22 mouse cellular contexts compared by ENCODE assay signal in the genomic region with DNA sequence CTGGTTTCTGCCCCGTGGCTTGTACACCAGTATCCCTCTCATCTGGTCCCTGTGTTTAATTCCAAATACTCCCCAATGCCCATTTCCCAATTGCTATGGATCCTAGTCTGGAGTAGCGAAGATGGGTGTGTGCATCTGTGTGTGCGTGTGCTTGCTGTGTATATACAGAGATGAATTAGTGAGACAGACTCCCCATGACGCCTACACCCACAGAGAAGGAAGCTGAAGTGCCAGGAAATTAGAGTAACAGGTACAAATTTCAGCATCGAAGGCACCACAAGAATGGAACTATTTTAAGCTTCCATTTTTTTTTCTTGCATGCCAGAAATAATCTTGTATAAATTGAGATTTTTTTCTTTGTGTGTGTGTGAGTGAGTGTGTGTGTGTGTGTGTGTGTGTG. TPM values are rescaled to one million over a fixed set of nuclear protein-coding genes. Genes with fewer than 3 reads are reported as not detected.
A peak's percentile ranks its signal among the peaks of the same experiment; 100 is the strongest.
DNase-seq lines count a peak whose midpoint lies in the region; ATAC-seq lines count a peak whose summit lies in the region.
"Had no signal": no experiment of that assay in that cellular context is flagged by ENCODE, and none has a peak within 500 bp of the region (broad histone marks: within the 10 kb centered on the region; RNA-seq: fewer than 3 reads in every experiment).

No protein-coding gene starts in this region.

- no peak for DNase-seq in frontal cortex, postnatal 25 days (ENCODE audit: low spot score in 2 of 2)
- peak; percentile 12 for DNase-seq in midbrain, embryonic 11.5 days (ENCODE audit: low spot score, missing footprints)
- peak; percentile 59 for DNase-seq in brain, adult 2 months (ENCODE audit: low read depth, low spot score)
- DNase-seq: adrenal gland, adult 2 months; adrenal gland, postnatal 10 days; adrenal gland, postnatal 25 days; cerebellum, adult 11-12 months; cerebellum, adult 2 months; cerebellum, adult 9-10 months; cerebellum, postnatal 10 days; cerebellum, postnatal 25 days had no signal

- peak; percentile 66; the same call in 1 of the 2 replicates for ATAC-seq in frontal cortex, adult (ENCODE audit: low TSS enrichment)
- ATAC-seq in midbrain, embryonic 11.5 days (ENCODE audit: low FRiP score) = no peak
- no peak for ATAC-seq in midbrain, embryonic 13.5 days
- no peak for ATAC-seq in hindbrain, embryonic 12.5 days (ENCODE audit: low FRiP score)
- ATAC-seq: forebrain, embryonic 14.5 days; forebrain, embryonic 16.5 days had no signal

- WGBS in midbrain, embryonic 11.5 days = 83% methylated on average over 5 of the region's 5 CpGs
- WGBS in midbrain, embryonic 13.5 days = 87% methylated on average over 5 of the region's 5 CpGs
- 84% methylated on average over 5 of the region's 5 CpGs for WGBS in hindbrain, embryonic 12.5 days

- no peaks in the 10 kb centered on the region for H3K27me3 ChIP-seq in midbrain, embryonic 11.5 days (ENCODE audit: control insufficient read depth, insufficient read depth, low read length)
- no peaks in the 10 kb centered on the region for H3K27me3 ChIP-seq in midbrain, embryonic 13.5 days
- H3K27me3 ChIP-seq in hindbrain, embryonic 12.5 days = no peaks in the 10 kb centered on the region
- H3K27me3 ChIP-seq: embryonic facial prominence, embryonic 12.5 days had no signal

- peaks cover 2% of the 10 kb centered on the region; the same call in 1 of the 2 replicates for H3K36me3 ChIP-seq in midbrain, embryonic 11.5 days (ENCODE audit: control insufficient read depth, insufficient read depth, low read length)
- H3K36me3 ChIP-seq in midbrain, embryonic 13.5 days = peaks cover 57% of the 10 kb centered on the region
- H3K36me3 ChIP-seq in hindbrain, embryonic 12.5 days = peaks cover 38% of the 10 kb centered on the region

- H3K4me1 ChIP-seq in midbrain, embryonic 11.5 days (ENCODE audit: control insufficient read depth, insufficient read depth, low read length) = no peaks in the 10 kb centered on the region
- H3K4me1 ChIP-seq in midbrain, embryonic 13.5 days (replicated peaks) = no peaks in the 10 kb centered on the region
- H3K4me1 ChIP-seq in hindbrain, embryonic 12.5 days = no peaks in the 10 kb centered on the region
- H3K4me1 ChIP-seq: embryonic facial prominence, embryonic 12.5 days had no signal

- H3K9ac ChIP-seq in midbrain, embryonic 11.5 days (ENCODE audit: low read length) = no peak overlapping the region
- H3K9ac ChIP-seq in midbrain, embryonic 13.5 days (replicated peaks) = no peak overlapping the region
- H3K9ac ChIP-seq in hindbrain, embryonic 12.5 days = no peak overlapping the region
- H3K9ac ChIP-seq: embryonic facial prominence, embryonic 12.5 days had no signal

- no peaks in the 10 kb centered on the region for H3K9me3 ChIP-seq in midbrain, embryonic 11.5 days (ENCODE audit: control insufficient read depth, low read length)
- H3K9me3 ChIP-seq in midbrain, embryonic 13.5 days = no peaks in the 10 kb centered on the region
- H3K9me3 ChIP-seq in hindbrain, embryonic 12.5 days (replicated peaks) = no peaks in the 10 kb centered on the region
- H3K9me3 ChIP-seq: embryonic facial prominence, embryonic 10.5 days; embryonic facial prominence, embryonic 12.5 days had no signal

- no peak overlapping the region for H3K4me2 ChIP-seq in midbrain, embryonic 11.5 days
- no peak overlapping the region for H3K4me2 ChIP-seq in midbrain, embryonic 13.5 days (replicated peaks)
- H3K4me2 ChIP-seq in hindbrain, embryonic 12.5 days (replicated peaks) = no peak overlapping the region
- H3K4me2 ChIP-seq: embryonic facial prominence, embryonic 12.5 days had no signal

- no peak overlapping the region for H3K27ac ChIP-seq in midbrain, embryonic 11.5 days (ENCODE audit: low read depth, low read length)
- H3K27ac ChIP-seq in midbrain, embryonic 13.5 days = no peak overlapping the region
- no peak overlapping the region for H3K27ac ChIP-seq in hindbrain, embryonic 12.5 days
- H3K27ac ChIP-seq: embryonic facial prominence, embryonic 10.5 days; embryonic facial prominence, embryonic 12.5 days had no signal

- H3K4me3 ChIP-seq in midbrain, embryonic 11.5 days (ENCODE audit: low read depth, low read length) = no peak overlapping the region
- no peak overlapping the region for H3K4me3 ChIP-seq in midbrain, embryonic 13.5 days (replicated peaks)
- no peak overlapping the region for H3K4me3 ChIP-seq in hindbrain, embryonic 12.5 days
- H3K4me3 ChIP-seq: embryonic facial prominence, embryonic 10.5 days; embryonic facial prominence, embryonic 12.5 days had no signal

RNA-seq across cellular contexts. Expression of a gene that starts 9.6 kb away (rescaled TPM):
- polyA plus RNA-seq in midbrain, embryonic 11.5 days (2014; fragmentation: Nextera tagmentation; extraction: Ambion mirVana) = not detected in 2 replicates
- 0.08 TPM in 1 of 2 replicates, not detected in the other for polyA plus RNA-seq in midbrain, embryonic 13.5 days (2015; fragmentation: Nextera tagmentation; extraction: Ambion mirVana)
- polyA plus RNA-seq in hindbrain, embryonic 12.5 days (2016; fragmentation: Nextera tagmentation; extraction: Ambion mirVana) = not detected in 2 replicates
- polyA plus RNA-seq: adrenal gland, adult 2 months; C2C12; cerebellum, adult 2 months; cortical plate, adult 2 months; embryonic facial prominence, embryonic 12.5 days; embryonic facial prominence, embryonic 14.5 days; forebrain, embryonic 11.5 days; forebrain, embryonic 14.5 days; forebrain, embryonic 16.5 days had no signal

RNA-seq across cellular contexts. Expression of a gene that starts 19.0 kb away (rescaled TPM):
- not detected in 2 replicates for polyA plus RNA-seq in midbrain, embryonic 11.5 days (2014; fragmentation: Nextera tagmentation; extraction: Ambion mirVana)
- 0.08 and 0.10 TPM in 2 replicates for polyA plus RNA-seq in midbrain, embryonic 13.5 days (2015; fragmentation: Nextera tagmentation; extraction: Ambion mirVana)
- polyA plus RNA-seq in hindbrain, embryonic 12.5 days (2016; fragmentation: Nextera tagmentation; extraction: Ambion mirVana) = not detected in 2 replicates
- polyA plus RNA-seq: adrenal gland, adult 2 months; C2C12; cerebellum, adult 2 months; cortical plate, adult 2 months; embryonic facial prominence, embryonic 10.5 days; forebrain, embryonic 11.5 days; forebrain, embryonic 14.5 days; forebrain, embryonic 16.5 days had no signal

RNA-seq across cellular contexts. Expression of a gene that starts 22.1 kb away (rescaled TPM):
- polyA plus RNA-seq in midbrain, embryonic 11.5 days (2014; fragmentation: Nextera tagmentation; extraction: Ambion mirVana) = 2.4 and 2.5 TPM in 2 replicates
- polyA plus RNA-seq in midbrain, embryonic 13.5 days (2015; fragmentation: Nextera tagmentation; extraction: Ambion mirVana) = 1.8 and 2.4 TPM in 2 replicates
- 3.1 and 3.8 TPM in 2 replicates for polyA plus RNA-seq in hindbrain, embryonic 12.5 days (2016; fragmentation: Nextera tagmentation; extraction: Ambion mirVana)
- polyA plus RNA-seq: adrenal gland, adult 2 months had no signal

RNA-seq across cellular contexts. Expression of a gene that starts 22.3 kb away (rescaled TPM):
- 4.4 and 4.5 TPM in 2 replicates for polyA plus RNA-seq in midbrain, embryonic 11.5 days (2014; fragmentation: Nextera tagmentation; extraction: Ambion mirVana)
- 16.3 and 17.1 TPM in 2 replicates for polyA plus RNA-seq in midbrain, embryonic 13.5 days (2015; fragmentation: Nextera tagmentation; extraction: Ambion mirVana)
- 13.7 and 14.4 TPM in 2 replicates for polyA plus RNA-seq in hindbrain, embryonic 12.5 days (2016; fragmentation: Nextera tagmentation; extraction: Ambion mirVana)

RNA-seq across cellular contexts. Expression of a gene that starts 34.8 kb away (rescaled TPM):
- polyA plus RNA-seq in midbrain, embryonic 11.5 days (2014; fragmentation: Nextera tagmentation; extraction: Ambion mirVana) = 70.0 and 72.9 TPM in 2 replicates
- 75.6 and 77.9 TPM in 2 replicates for polyA plus RNA-seq in midbrain, embryonic 13.5 days (2015; fragmentation: Nextera tagmentation; extraction: Ambion mirVana)
- 72.7 and 78.3 TPM in 2 replicates for polyA plus RNA-seq in hindbrain, embryonic 12.5 days (2016; fragmentation: Nextera tagmentation; extraction: Ambion mirVana)

Comparison
In these comparisons a context has a peak if more than half of its experiments do, and no peak if none do; other contexts are left out.
1. DNase-seq: peak in midbrain, embryonic 11.5 days (single experiment) and brain, adult 2 months (single experiment); none in frontal cortex, postnatal 25 days (0 of 2).